Mouse (Mus musculus) C2C12 (cell line): ENCODE measurements at regions not wholly inside any gene's neighbourhood (a gene's known extent, or its start where the extent isn't known, plus 50 kb on each side); places are given as distances from the start of the nearest gene placed in this dataset.

Experiments used
- CTCF ChIP-seq: IDR thresholded peaks from one replicate; pipeline ENCODE4 v1.5.1; 2011; ENCODE audit not compliant: control insufficient read depth, insufficient read depth, insufficient read length
- MAX ChIP-seq: IDR thresholded peaks from one replicate; pipeline ENCODE4 v1.6.1; 2011; ENCODE audit warnings: mild to moderate bottlenecking, control low read depth
- MYOD1 ChIP-seq: IDR thresholded peaks from one replicate; pipeline ENCODE4 v1.6.1; 2011; ENCODE audit warnings: low read depth; ENCODE audit not compliant: control insufficient read depth, insufficient read length
- MYOG ChIP-seq: IDR thresholded peaks from one replicate; pipeline ENCODE4 v1.6.1; 2011; ENCODE audit not compliant: control insufficient read depth, insufficient read length; ENCODE audit errors: extremely low read depth
- USF1 ChIP-seq: IDR thresholded peaks from one replicate; pipeline ENCODE4 v1.6.1; 2011; ENCODE audit warnings: low read depth, mild to moderate bottlenecking, control low read depth, moderate library complexity

DNA sequence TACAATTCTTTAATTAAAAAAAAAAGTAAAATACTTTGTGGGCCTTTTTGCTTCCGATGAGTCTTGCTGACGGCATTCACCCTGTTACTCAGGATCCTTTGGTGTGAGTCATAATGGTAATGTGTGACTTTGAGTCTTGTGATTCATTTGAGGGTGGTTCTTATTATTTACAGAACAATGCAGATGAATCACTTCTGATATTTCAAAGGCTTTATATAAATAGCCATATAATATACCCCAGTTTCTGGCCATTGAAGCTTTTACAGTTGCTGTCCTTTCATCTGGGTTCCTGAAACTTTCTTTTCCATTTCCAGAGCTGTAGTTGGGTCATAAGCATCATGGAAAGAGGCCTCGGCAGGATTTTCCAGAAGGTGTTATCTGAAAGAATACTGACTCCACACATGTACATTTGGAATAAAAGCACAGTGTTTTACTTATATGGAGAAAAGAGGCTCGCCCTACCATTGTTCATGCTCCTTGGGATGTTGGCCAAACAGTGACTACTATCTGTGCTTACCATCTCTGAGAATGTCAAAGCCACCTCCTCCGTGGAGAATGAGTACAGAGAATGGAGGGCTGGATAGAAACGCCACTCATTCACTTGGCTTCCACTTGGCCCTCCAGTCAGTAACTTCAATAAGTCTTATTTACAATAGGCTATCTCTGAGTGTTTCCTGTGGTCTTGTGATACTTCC, 385.1 kb upstream of the Fam98a start:
- TF ChIP-seq CTCF, result no peak
- no peak for TF ChIP-seq MYOD1
- no peak for TF ChIP-seq USF1
- no peak for TF ChIP-seq MAX
- TF ChIP-seq MYOG, result no peak
